41 mouse cellular contexts compared by ENCODE assay signal in genomic region chr16:32550084-32550483, GRCm38 (mm10). TPM values are rescaled to one million over a fixed set of nuclear protein-coding genes. Genes with fewer than 3 reads are reported as not detected.
DNase-seq lines count a peak whose midpoint lies in the region; ATAC-seq and TF ChIP-seq lines count a peak whose summit lies in the region.
"Had no signal": no experiment of that assay in that cellular context is flagged by ENCODE, and none has a peak within 500 bp of the region (broad histone marks: within the 10 kb centered on the region; RNA-seq: fewer than 3 reads in every experiment).

No protein-coding gene starts in this region.

- TF ChIP-seq CTCF in liver, postnatal 0 days (IDR thresholded peaks at IDR 0.05; ENCODE audit: low read depth) = no peak
- TF ChIP-seq CTCF in lung, postnatal 0 days (IDR thresholded peaks at IDR 0.05) = no peak

- 0 out of 2 replicates have a peak overlapping the region, but pooled peaks have one; percentile 34 for H3K9ac ChIP-seq in liver, embryonic 13.5 days
- no peak overlapping the region for H3K9ac ChIP-seq in liver, embryonic 11.5 days (ENCODE audit: low read depth, low read length)
- no peak overlapping the region for H3K9ac ChIP-seq in liver, postnatal 0 days (replicated peaks)
- H3K9ac ChIP-seq in lung, postnatal 0 days (replicated peaks; ENCODE audit: low read depth) = no peak overlapping the region
- H3K9ac ChIP-seq: embryonic facial prominence, embryonic 13.5 days; forebrain, embryonic 15.5 days; hindbrain, embryonic 13.5 days; kidney, embryonic 15.5 days; limb, embryonic 13.5 days; midbrain, embryonic 12.5 days had no signal

- peaks cover 35% of the 10 kb centered on the region for H3K4me1 ChIP-seq in liver, embryonic 13.5 days (replicated peaks)
- H3K4me1 ChIP-seq in liver, embryonic 11.5 days (replicated peaks; ENCODE audit: control insufficient read depth, insufficient read depth, low read length) = peaks cover 7% of the 10 kb centered on the region
- H3K4me1 ChIP-seq in liver, postnatal 0 days (ENCODE audit: insufficient read depth) = peaks cover 21% of the 10 kb centered on the region
- no peaks in the 10 kb centered on the region for H3K4me1 ChIP-seq in lung, postnatal 0 days (ENCODE audit: insufficient read depth, low read depth, low read length)
- H3K4me1 ChIP-seq: embryonic facial prominence, embryonic 13.5 days; forebrain, embryonic 15.5 days; hindbrain, embryonic 13.5 days; limb, embryonic 13.5 days; midbrain, embryonic 12.5 days had no signal

- peak overlapping the region; percentile 26; the same call in 1 of the 2 replicates for H3K27ac ChIP-seq in liver, embryonic 13.5 days
- H3K27ac ChIP-seq in liver, embryonic 11.5 days (ENCODE audit: low read depth, low read length) = no peak overlapping the region
- H3K27ac ChIP-seq in liver, postnatal 0 days (ENCODE audit: low read depth) = no peak overlapping the region
- no peak overlapping the region for H3K27ac ChIP-seq in lung, postnatal 0 days (ENCODE audit: low read length)
- H3K27ac ChIP-seq: embryonic facial prominence, embryonic 13.5 days; forebrain, embryonic 10.5 days; forebrain, embryonic 15.5 days; gastrocnemius, adult 2 months; hindbrain, embryonic 13.5 days; kidney, embryonic 15.5 days; layer of hippocampus, adult 2 months; limb, embryonic 13.5 days; macrophage; midbrain, embryonic 12.5 days; stomach, postnatal 0 days had no signal

- no peak for ATAC-seq in liver, embryonic 13.5 days (ENCODE audit: low read depth)
- ATAC-seq in liver, embryonic 11.5 days (replicated peaks; ENCODE audit: low FRiP score) = no peak
- ATAC-seq in granulocyte monocyte progenitor cell, adult 5-6 weeks (replicated peaks; ENCODE audit: poor library complexity, severe bottlenecking) = peak; percentile 71
- 0 out of 2 replicates have a peak, but pooled peaks have one; percentile 22 for ATAC-seq in liver, postnatal 0 days
- ATAC-seq in neutrophil, adult 5-6 weeks (ENCODE audit: extremely low read depth, insufficient number of reproducible peaks, low FRiP score, poor library complexity, severe bottlenecking) = peak; percentile 47
- ATAC-seq in lung, postnatal 0 days = no peak
- ATAC-seq: activated CD4-positive, CD25-positive, alpha-beta regulatory T cell, adult 4 months; forebrain, embryonic 15.5 days; inflammation-experienced regulatory T-cells, adult 6 months had no signal

- H3K27me3 ChIP-seq in liver, embryonic 13.5 days = no peaks in the 10 kb centered on the region
- H3K27me3 ChIP-seq in liver, embryonic 11.5 days (replicated peaks; ENCODE audit: control insufficient read depth, insufficient read depth, low read length) = no peaks in the 10 kb centered on the region; the same call in 1 of the 2 replicates
- H3K27me3 ChIP-seq in liver, postnatal 0 days (ENCODE audit: insufficient read depth, low read length) = no peaks in the 10 kb centered on the region
- no peaks in the 10 kb centered on the region for H3K27me3 ChIP-seq in lung, postnatal 0 days (replicated peaks; ENCODE audit: insufficient read depth, low read length)
- H3K27me3 ChIP-seq: embryonic facial prominence, embryonic 13.5 days; forebrain, embryonic 15.5 days; hindbrain, embryonic 13.5 days; kidney, embryonic 15.5 days; limb, embryonic 13.5 days; midbrain, embryonic 12.5 days had no signal

- no peak for TF ChIP-seq EP300 in liver, postnatal 0 days (IDR thresholded peaks at IDR 0.05; ENCODE audit: low read depth)
- no peak for TF ChIP-seq EP300 in lung, postnatal 0 days (IDR thresholded peaks at IDR 0.05)

- no peak for DNase-seq in liver, embryonic 13.5 days
- no peak for DNase-seq in liver, embryonic 11.5 days (ENCODE audit: low spot score)
- no peak for DNase-seq in liver, postnatal 0 days
- no peak for DNase-seq in kidney, postnatal 10 days
- no peak for DNase-seq in lung, postnatal 0 days (ENCODE audit: low spot score)
- no peak for DNase-seq in cerebellum, postnatal 10 days
- DNase-seq: adrenal gland, adult 2 months; adrenal gland, postnatal 36 days; cerebellum, adult 8-10 months; cerebellum, postnatal 36 days; gastrocnemius, adult 2 months; heart, postnatal 36 days; kidney, adult 18-20 months; kidney, postnatal 36 days; lung, adult 18-20 months; lung, postnatal 10 days; retina, postnatal 1 day; right cerebral cortex, postnatal 14 days; thymus, adult 18-20 months; thymus, postnatal 25 days had no signal

- H3K36me3 ChIP-seq in liver, embryonic 13.5 days = no peaks in the 10 kb centered on the region
- no peaks in the 10 kb centered on the region for H3K36me3 ChIP-seq in liver, embryonic 11.5 days (ENCODE audit: control insufficient read depth, insufficient read depth, low read length)
- H3K36me3 ChIP-seq in liver, postnatal 0 days (replicated peaks; ENCODE audit: insufficient read depth, low read length) = no peaks in the 10 kb centered on the region
- H3K36me3 ChIP-seq in lung, postnatal 0 days (ENCODE audit: insufficient read depth, low read length) = no peaks in the 10 kb centered on the region
- H3K36me3 ChIP-seq: embryonic facial prominence, embryonic 13.5 days; forebrain, embryonic 10.5 days; forebrain, embryonic 15.5 days; hindbrain, embryonic 13.5 days; kidney, embryonic 15.5 days; limb, embryonic 13.5 days; midbrain, embryonic 12.5 days had no signal

- H3K4me2 ChIP-seq in liver, embryonic 13.5 days = no peak overlapping the region
- H3K4me2 ChIP-seq in liver, embryonic 11.5 days = no peak overlapping the region
- no peak overlapping the region for H3K4me2 ChIP-seq in liver, postnatal 0 days (ENCODE audit: low read depth, low read length)
- no peak overlapping the region for H3K4me2 ChIP-seq in lung, postnatal 0 days (replicated peaks; ENCODE audit: low read depth, low read length)
- H3K4me2 ChIP-seq: embryonic facial prominence, embryonic 13.5 days; forebrain, embryonic 15.5 days; heart, embryonic 11.5 days; hindbrain, embryonic 13.5 days; kidney, embryonic 15.5 days; limb, embryonic 13.5 days; midbrain, embryonic 12.5 days had no signal

- no peaks in the 10 kb centered on the region for H3K9me3 ChIP-seq in liver, embryonic 13.5 days (replicated peaks)
- H3K9me3 ChIP-seq in liver, embryonic 11.5 days (ENCODE audit: control insufficient read depth, low read length) = no peaks in the 10 kb centered on the region
- 0 out of 2 replicates have a peak, but pooled peaks cover 2% of the 10 kb centered on the region for H3K9me3 ChIP-seq in liver, postnatal 0 days (ENCODE audit: low read length)
- no peaks in the 10 kb centered on the region for H3K9me3 ChIP-seq in lung, postnatal 0 days (ENCODE audit: low read length)
- H3K9me3 ChIP-seq: embryonic facial prominence, embryonic 13.5 days; forebrain, embryonic 10.5 days; forebrain, embryonic 15.5 days; kidney, embryonic 15.5 days had no signal

- WGBS in liver, embryonic 13.5 days (ENCODE audit: insufficient replicate concordance) = 38% methylated on average over 4 of the region's 4 CpGs
- 69% methylated on average over 4 of the region's 4 CpGs for WGBS in liver, embryonic 11.5 days
- WGBS in liver, postnatal 0 days (ENCODE audit: insufficient replicate concordance) = 38% methylated on average over 4 of the region's 4 CpGs
- 71% methylated on average over 4 of the region's 4 CpGs for WGBS in lung, postnatal 0 days

- no peak overlapping the region for H3K4me3 ChIP-seq in liver, embryonic 13.5 days (replicated peaks)
- H3K4me3 ChIP-seq in liver, embryonic 11.5 days (ENCODE audit: low read depth, low read length) = no peak overlapping the region
- H3K4me3 ChIP-seq in liver, postnatal 0 days (ENCODE audit: low read depth, low read length) = peak overlapping the region; percentile 27
- H3K4me3 ChIP-seq in lung, postnatal 0 days (ENCODE audit: low read depth, low read length) = no peak overlapping the region
- H3K4me3 ChIP-seq: embryonic facial prominence, embryonic 13.5 days; forebrain, embryonic 10.5 days; forebrain, embryonic 15.5 days; gastrocnemius, adult 2 months; hindbrain, embryonic 13.5 days; kidney, embryonic 15.5 days; layer of hippocampus, adult 2 months; limb, embryonic 13.5 days; midbrain, embryonic 12.5 days had no signal

RNA-seq across cellular contexts. Expression of gene Zdhhc19, which starts 54.0 kb away (rescaled TPM):
- polyA plus RNA-seq in liver, embryonic 13.5 days (2015; fragmentation: Nextera tagmentation; extraction: Ambion mirVana) = not detected in 2 replicates
- polyA plus RNA-seq in liver, embryonic 11.5 days (2014; fragmentation: Nextera tagmentation; extraction: Ambion mirVana) = not detected in 2 replicates
- not detected in 2 replicates for total RNA-seq in granulocyte monocyte progenitor cell, adult 5-6 weeks (2014; fragmentation: Nextera tagmentation)
- not detected in 2 replicates for total RNA-seq in granulocyte monocyte progenitor cell, adult 5-6 weeks (2017)
- not detected in 2 replicates for polyA plus RNA-seq in liver, postnatal 0 days (2015; fragmentation: Nextera tagmentation; extraction: Ambion mirVana)
- total RNA-seq in neutrophil, adult 5-6 weeks (2017) = not detected in 2 replicates
- not detected in 2 replicates for polyA plus RNA-seq in lung, postnatal 0 days (2015; fragmentation: Nextera tagmentation; extraction: Ambion mirVana)
- total RNA-seq: adrenal gland, adult 2 months; adrenal gland, postnatal 36 days; gastrocnemius, adult 2 months; heart, postnatal 36 days; layer of hippocampus, adult 2 months; layer of hippocampus, postnatal 14 days; left cerebral cortex, adult 8-10 months; left cerebral cortex, postnatal 36 days had no signal
- polyA plus RNA-seq: activated CD4-positive, CD25-positive, alpha-beta regulatory T cell, adult 4 months; adrenal gland, adult 2 months; embryonic facial prominence, embryonic 13.5 days; forebrain, embryonic 10.5 days; forebrain, embryonic 15.5 days; frontal cortex, adult 2 months; heart, embryonic 16.5 days; hindbrain, embryonic 13.5 days; kidney, embryonic 15.5 days; limb, embryonic 13.5 days; macrophage; midbrain, embryonic 12.5 days; neural tube, embryonic 14.5 days; stomach, postnatal 0 days had no signal

RNA-seq across cellular contexts. Expression of gene Tfrc, which starts 58.6 kb away (rescaled TPM):
- polyA plus RNA-seq in liver, embryonic 13.5 days (2015; fragmentation: Nextera tagmentation; extraction: Ambion mirVana) = 262 and 322 TPM in 2 replicates
- polyA plus RNA-seq in liver, embryonic 11.5 days (2014; fragmentation: Nextera tagmentation; extraction: Ambion mirVana) = 220 and 245 TPM in 2 replicates
- 65.6 and 67.9 TPM in 2 replicates for total RNA-seq in granulocyte monocyte progenitor cell, adult 5-6 weeks (2014; fragmentation: Nextera tagmentation)
- 105 and 142 TPM in 2 replicates for total RNA-seq in granulocyte monocyte progenitor cell, adult 5-6 weeks (2017)
- polyA plus RNA-seq in liver, postnatal 0 days (2015; fragmentation: Nextera tagmentation; extraction: Ambion mirVana) = 85.1 and 103 TPM in 2 replicates
- total RNA-seq in neutrophil, adult 5-6 weeks (2017) = 60.2 and 66.8 TPM in 2 replicates
- polyA plus RNA-seq in lung, postnatal 0 days (2015; fragmentation: Nextera tagmentation; extraction: Ambion mirVana) = 14.6 and 16.0 TPM in 2 replicates

Comparison
In these comparisons a context has a peak if more than half of its experiments do, and no peak if none do; other contexts are left out.
1. ATAC-seq: peak in granulocyte monocyte progenitor cell, adult 5-6 weeks (single experiment), liver, postnatal 0 days (single experiment) and neutrophil, adult 5-6 weeks (single experiment); none in liver, embryonic 13.5 days (single experiment), liver, embryonic 11.5 days (single experiment) and lung, postnatal 0 days (single experiment).